Mouse (Mus musculus): ENCODE measurements around the gene Ccl6. TPM values are rescaled to one million over a fixed set of nuclear protein-coding genes. Genes with fewer than 3 reads are reported as not detected.
A peak's percentile ranks its signal among the peaks of the same experiment; 100 is the strongest.

Gene Ccl6
- total RNA-seq, 2 experiments from 2014 or later, result 3.3 to 3.4 TPM

GRCm38 (mm10) chr11:83597796-83598195 lies 4.9 kb upstream of the Ccl6 start:
- no peak for DNase-seq

- no peak for DNase-seq
Observed at GRCm38 (mm10) chr11:83595669-83596455, 3.0 kb upstream of the Ccl6 start.

- DNase-seq, result no peak
Observed at GRCm38 (mm10) chr11:83593453-83593852, 566 bp upstream of the Ccl6 start.

GRCm38 (mm10) chr11:83584232-83584631 lies 8.7 kb downstream of the Ccl6 start:
- DNase-seq, result no peak

GRCm38 (mm10) chr11:83583450-83583754 lies 9.5 kb downstream of the Ccl6 start:
- no peak for DNase-seq

GRCm38 (mm10) chr11:83582626-83583449 lies 10.0 kb downstream of the Ccl6 start:
- DNase-seq, result no peak

GRCm38 (mm10) chr11:83581626-83582610 lies 11.0 kb downstream of the Ccl6 start:
- no peak for DNase-seq

- DNase-seq, result no peak
Observed at GRCm38 (mm10) chr11:83580699-83581232, 12.1 kb downstream of the Ccl6 start.

- no peak for DNase-seq
Observed at GRCm38 (mm10) chr11:83578999-83579398, 13.9 kb downstream of the Ccl6 start.

- no peak for DNase-seq
Observed at GRCm38 (mm10) chr11:83578186-83578760, 14.6 kb downstream of the Ccl6 start, which contains the start of gene Ccl9. Ccl9 (minus strand) TSS chr11:83578636.

GRCm38 (mm10) chr11:83576927-83577555 lies 15.8 kb downstream of the Ccl6 start:
- DNase-seq, result no peak

GRCm38 (mm10) chr11:83572834-83573233 lies 20.1 kb downstream of the Ccl6 start:
- DNase-seq, result no peak

- no peak for DNase-seq
Observed at GRCm38 (mm10) chr11:83572223-83572622, 20.7 kb downstream of the Ccl6 start.

- DNase-seq, result no peak
Observed at GRCm38 (mm10) chr11:83570189-83570588, 22.7 kb downstream of the Ccl6 start.

GRCm38 (mm10) chr11:83569249-83569648 lies 23.6 kb downstream of the Ccl6 start:
- no peak for DNase-seq

- no peak for DNase-seq
Observed at GRCm38 (mm10) chr11:83568786-83569185, 24.1 kb downstream of the Ccl6 start.

- no peak for DNase-seq
Observed at GRCm38 (mm10) chr11:83568061-83568460, 24.8 kb downstream of the Ccl6 start.

GRCm38 (mm10) chr11:83567311-83567710 lies 25.6 kb downstream of the Ccl6 start:
- no peak for DNase-seq

GRCm38 (mm10) chr11:83566617-83567016 lies 26.3 kb downstream of the Ccl6 start:
- no peak for DNase-seq

- peak; percentile 38 for DNase-seq
Observed at GRCm38 (mm10) chr11:83563754-83564153, 29.1 kb downstream of the Ccl6 start.

- no peak for DNase-seq
Observed at GRCm38 (mm10) chr11:83562311-83562887, 30.5 kb downstream of the Ccl6 start.

Data from gastrocnemius, postnatal 10 days (tissue).